Mouse (Mus musculus) E14TG2a.4 (cell line): ENCODE measurements around the gene Cd83.

Source experiments
- H3K27me3 ChIP-seq: 2 replicates; pipeline ENCODE4 v1.6.1; 2014; ENCODE audit warnings: low read length, control low read depth; ENCODE audit not compliant: insufficient read depth
- H3K36me3 ChIP-seq: 2 replicates; pipeline ENCODE4 v1.6.1; 2014; ENCODE audit warnings: low read length, control low read depth; ENCODE audit not compliant: insufficient read depth
- H3K4me1 ChIP-seq: replicated peaks from 2 replicates; pipeline ENCODE4 v1.6.1; 2014; ENCODE audit warnings: low read depth, low read length, control low read depth
- H3K4me3 ChIP-seq: replicated peaks from 2 replicates; pipeline ENCODE4 v1.5.1; 2014; ENCODE audit warnings: mild to moderate bottlenecking, low read length
- H3K9me3 ChIP-seq: 2 replicates; pipeline ENCODE4 v1.6.1; 2014; ENCODE audit warnings: low read length, control low read depth
- CTCF ChIP-seq: conservative IDR thresholded peaks from 2 replicates; pipeline ENCODE4 v1.5.1; 2014; ENCODE audit warnings: low read length
- NANOG ChIP-seq: IDR thresholded peaks from 2 replicates; pipeline ENCODE4 v1.6.1; 2014; ENCODE audit warnings: borderline replicate concordance, low read length, mixed read lengths
- POU5F1 ChIP-seq: IDR thresholded peaks from 2 replicates; pipeline ENCODE4 v1.6.1; 2014; ENCODE audit warnings: low read length, borderline replicate concordance

Gene Cd83

GRCm38 (mm10) chr13:43851108-43851507 is 66.5 kb downstream of the Cd83 start:
- peaks cover 19% of the 10 kb centered on the region for H3K4me1 ChIP-seq
- H3K27me3 ChIP-seq, result peaks cover 5% of the 10 kb centered on the region
- H3K36me3 ChIP-seq, result no peaks in the 10 kb centered on the region
- no peak overlapping the region for H3K4me3 ChIP-seq
- peaks cover 2% of the 10 kb centered on the region; the same call in 1 of the 2 replicates for H3K9me3 ChIP-seq
- no peak for TF ChIP-seq CTCF
- TF ChIP-seq POU5F1, result no peak
- no peak for TF ChIP-seq NANOG
